Mouse (Mus musculus): ENCODE measurements around the gene Tsen54. TPM values are rescaled to one million over a fixed set of nuclear protein-coding genes. Genes with fewer than 3 reads are reported as not detected.
"Not testable (repeated sequence)": the region's sequence is repeated elsewhere in the genome, so short reads cannot be mapped to it uniquely, and the experiment has no call there.

Gene Tsen54
- polyA plus RNA-seq, 2 experiments, result 9.7 to 12.9 TPM

DNA sequence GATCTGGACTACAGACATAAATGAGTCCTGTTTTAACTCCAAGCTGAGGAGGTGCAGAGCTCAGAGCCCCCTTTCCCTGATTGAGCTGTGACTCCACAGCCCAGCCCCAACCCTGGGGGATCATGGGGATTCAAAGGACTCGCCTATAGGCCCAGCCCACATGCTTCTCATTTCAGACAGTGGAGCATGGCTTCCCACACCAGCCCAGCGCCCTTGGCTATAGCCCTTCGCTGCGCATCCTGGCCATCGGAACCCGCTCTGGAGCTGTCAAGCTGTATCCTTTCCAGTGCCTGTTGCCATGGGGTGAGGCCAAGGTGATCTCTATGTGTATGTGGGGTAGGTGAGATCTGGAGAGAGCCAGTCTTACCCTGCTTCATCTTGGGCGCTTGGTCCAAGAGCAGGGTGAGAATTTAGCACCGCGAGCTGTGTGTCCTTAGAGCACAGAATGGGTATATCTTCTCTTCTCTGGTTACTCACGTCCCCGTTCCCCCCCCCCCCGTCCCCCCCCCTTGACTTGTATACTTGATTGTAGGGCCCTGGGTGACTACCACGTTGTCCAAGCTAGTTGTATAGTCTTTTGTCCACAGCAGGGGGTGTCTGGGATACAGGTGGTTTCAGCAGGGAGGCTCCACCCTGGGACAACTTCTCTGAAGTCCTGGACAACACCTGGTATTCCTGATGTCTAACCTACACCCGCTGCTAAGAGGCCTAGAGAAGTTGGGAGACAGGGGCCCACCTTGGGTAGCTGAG lies 28.8 kb downstream of the Tsen54 start:
- WGBS (ENCODE audit: insufficient replicate concordance), result 67% methylated on average over 14 of the region's 14 CpGs
- H3K4me1 ChIP-seq (replicated peaks; ENCODE audit: control insufficient read depth in 2 of 2, insufficient read depth in 2 of 2, low read length in 1 of 2), result peaks cover 26 to 41% of the 10 kb centered on the region in 2 experiments
- TF ChIP-seq EP300 (IDR thresholded peaks at IDR 0.05; ENCODE audit: low read depth), result no peak
- TF ChIP-seq CTCF (IDR thresholded peaks at IDR 0.05; ENCODE audit: low read depth), result no peak
- H3K4me2 ChIP-seq (ENCODE audit: low read depth), result no peak overlapping the region
- H3K9ac ChIP-seq (replicated peaks), result no peak overlapping the region; the same call in 1 of the 2 replicates
- H3K9me3 ChIP-seq (ENCODE audit: control insufficient read depth, low read length), result no peaks in the 10 kb centered on the region; the same call in 1 of the 2 replicates
- H3K27me3 ChIP-seq (ENCODE audit: control insufficient read depth, insufficient read depth, low read length), result no peaks in the 10 kb centered on the region
- H3K27ac ChIP-seq, result no peak overlapping the region
- peaks cover 5% of the 10 kb centered on the region for H3K36me3 ChIP-seq (replicated peaks; ENCODE audit: control insufficient read depth, insufficient read depth, low read depth)
- H3K4me3 ChIP-seq (ENCODE audit: insufficient read depth in 1 of 2, low read depth in 2 of 2, low read length in 2 of 2), result no peak overlapping the region
- DNase-seq (ENCODE audit: low read depth in 3 of 3, low spot score in 3 of 3), result no peak
- ATAC-seq (ENCODE audit: insufficient read depth), result no peak

GRCm38 (mm10) chr11:115843891-115844239 lies 29.3 kb downstream of the Tsen54 start:
- ATAC-seq (ENCODE audit: insufficient read depth) (no peak), DNase-seq (ENCODE audit: low read depth in 3 of 3, low spot score in 3 of 3) (no peak)
- 83% methylated on average over 5 of the region's 5 CpGs for WGBS (ENCODE audit: insufficient replicate concordance)
- Histone ChIP-seq H3K36me3 (replicated peaks; ENCODE audit: control insufficient read depth, insufficient read depth, low read depth) (peaks cover 5% of the 10 kb centered on the region), H3K4me2 (ENCODE audit: low read depth) (no peak overlapping the region), H3K4me1 (replicated peaks; ENCODE audit: control insufficient read depth in 2 of 2, insufficient read depth in 2 of 2, low read length in 1 of 2) (peaks cover 22 to 36% of the 10 kb centered on the region in 2 experiments), H3K27me3 (ENCODE audit: control insufficient read depth, insufficient read depth, low read length) (no peaks in the 10 kb centered on the region), H3K9me3 (ENCODE audit: control insufficient read depth, low read length) (no peaks in the 10 kb centered on the region; the same call in 1 of the 2 replicates), H3K27ac (no peak overlapping the region), H3K4me3 (ENCODE audit: insufficient read depth in 1 of 2, low read depth in 2 of 2, low read length in 2 of 2) (no peak overlapping the region), H3K9ac (replicated peaks) (no peak overlapping the region)
- no peak for TF ChIP-seq CTCF (IDR thresholded peaks at IDR 0.05; ENCODE audit: low read depth)
- no peak for TF ChIP-seq EP300 (IDR thresholded peaks at IDR 0.05; ENCODE audit: low read depth)

DNA sequence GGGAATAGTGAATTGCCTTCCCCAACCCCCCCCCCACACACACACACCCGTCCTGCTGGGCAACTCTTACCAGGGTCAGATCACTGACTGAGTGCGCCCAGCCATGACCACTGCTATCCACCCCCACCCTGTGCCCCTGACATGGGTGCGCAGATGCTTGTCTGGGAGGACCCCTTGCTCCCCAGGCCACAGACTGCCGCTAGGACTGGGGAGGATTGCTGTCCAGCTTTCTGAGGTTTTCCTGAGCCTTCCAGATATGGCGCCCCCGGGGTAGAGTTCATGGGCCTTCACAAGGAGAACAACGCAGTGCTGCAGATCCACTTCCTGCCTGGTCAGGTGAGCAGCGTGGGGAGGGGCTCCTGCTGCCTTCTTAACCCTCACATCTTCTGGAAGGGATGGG lies 29.7 kb downstream of the Tsen54 start:
- H3K9ac ChIP-seq (replicated peaks), result no peak overlapping the region
- no peak overlapping the region for H3K27ac ChIP-seq
- H3K4me2 ChIP-seq (ENCODE audit: low read depth), result no peak overlapping the region
- DNase-seq (ENCODE audit: low read depth in 3 of 3, low spot score in 3 of 3) (no peak), ATAC-seq (ENCODE audit: insufficient read depth) (no peak)
- H3K4me1 ChIP-seq (replicated peaks; ENCODE audit: control insufficient read depth in 2 of 2, insufficient read depth in 2 of 2, low read length in 1 of 2), result peaks cover 20 to 32% of the 10 kb centered on the region in 2 experiments
- no peaks in the 10 kb centered on the region for H3K27me3 ChIP-seq (ENCODE audit: control insufficient read depth, insufficient read depth, low read length)
- no peaks in the 10 kb centered on the region; the same call in 1 of the 2 replicates for H3K9me3 ChIP-seq (ENCODE audit: control insufficient read depth, low read length)
- 69% methylated on average over 8 of the region's 8 CpGs for WGBS (ENCODE audit: insufficient replicate concordance)
- TF ChIP-seq EP300 (IDR thresholded peaks at IDR 0.05; ENCODE audit: low read depth) (no peak), CTCF (IDR thresholded peaks at IDR 0.05; ENCODE audit: low read depth) (no peak)
- no peak overlapping the region for H3K4me3 ChIP-seq (ENCODE audit: insufficient read depth in 1 of 2, low read depth in 2 of 2, low read length in 2 of 2)
- peaks cover 5% of the 10 kb centered on the region for H3K36me3 ChIP-seq (replicated peaks; ENCODE audit: control insufficient read depth, insufficient read depth, low read depth)

DNA sequence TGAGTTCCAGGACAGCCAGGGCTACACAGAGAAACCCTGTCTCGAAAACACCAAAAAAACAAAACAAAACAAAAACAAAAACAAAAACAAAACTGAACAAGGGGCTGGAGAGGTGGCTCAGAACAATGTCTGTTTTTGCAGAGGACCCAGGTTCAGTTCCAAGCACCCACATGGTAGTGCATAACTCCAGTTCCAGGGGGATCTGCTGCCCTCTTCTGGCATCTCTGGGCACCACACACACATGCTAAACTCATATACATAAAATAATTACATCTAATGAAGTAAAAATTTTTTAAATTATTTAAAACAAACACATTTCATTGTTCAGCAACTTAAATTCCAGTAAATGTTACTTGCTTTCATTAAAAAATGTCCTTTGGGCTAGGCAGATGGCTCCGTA lies 31.3 kb downstream of the Tsen54 start:
- Histone ChIP-seq H3K4me3 (ENCODE audit: insufficient read depth in 1 of 2, low read depth in 2 of 2, low read length in 2 of 2) (no peak overlapping the region), H3K9me3 (ENCODE audit: control insufficient read depth, low read length) (no peaks in the 10 kb centered on the region; the same call in 1 of the 2 replicates), H3K27ac (no peak overlapping the region), H3K27me3 (ENCODE audit: control insufficient read depth, insufficient read depth, low read length) (no peaks in the 10 kb centered on the region), H3K4me1 (replicated peaks; ENCODE audit: control insufficient read depth in 2 of 2, insufficient read depth in 2 of 2, low read length in 1 of 2) (peaks cover 20 to 22% of the 10 kb centered on the region in 2 experiments), H3K36me3 (replicated peaks; ENCODE audit: control insufficient read depth, insufficient read depth, low read depth) (peaks cover 5% of the 10 kb centered on the region), H3K9ac (replicated peaks) (no peak overlapping the region), H3K4me2 (ENCODE audit: low read depth) (no peak overlapping the region)
- 92% methylated on average over 2 of the region's 2 CpGs for WGBS (ENCODE audit: insufficient replicate concordance)
- no peak for DNase-seq (ENCODE audit: low read depth in 3 of 3, low spot score in 3 of 3)
- TF ChIP-seq EP300 (IDR thresholded peaks at IDR 0.05; ENCODE audit: low read depth) (no peak), CTCF (IDR thresholded peaks at IDR 0.05; ENCODE audit: low read depth) (peak; percentile 39; the same call in 1 of the 2 replicates)
- no peak for ATAC-seq (ENCODE audit: insufficient read depth)

DNA sequence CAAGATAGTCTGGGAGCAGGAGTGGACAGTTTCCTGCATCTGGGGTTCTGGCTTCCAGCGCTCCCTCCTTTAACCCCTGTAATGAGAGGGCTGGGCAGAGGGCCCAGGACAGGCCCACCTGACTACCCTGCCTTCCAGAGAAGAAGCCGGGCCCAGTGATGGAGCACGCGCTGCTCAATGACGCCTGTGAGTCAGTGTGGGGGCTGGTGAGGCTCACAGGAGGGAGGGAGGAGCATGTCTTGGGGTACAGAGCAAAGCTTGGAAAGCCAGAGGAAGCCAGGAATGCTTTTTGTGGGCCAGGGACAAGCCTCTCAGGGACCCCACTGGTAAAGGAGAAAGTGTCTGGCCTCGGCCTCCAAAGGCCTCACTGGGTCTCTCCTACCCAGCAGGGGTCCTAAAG lies 40.1 kb downstream of the Tsen54 start:
- TF ChIP-seq CTCF (IDR thresholded peaks at IDR 0.05; ENCODE audit: low read depth), result no peak
- TF ChIP-seq EP300 (IDR thresholded peaks at IDR 0.05; ENCODE audit: low read depth), result no peak
- no peaks in the 10 kb centered on the region for H3K4me1 ChIP-seq (replicated peaks; ENCODE audit: control insufficient read depth in 2 of 2, insufficient read depth in 2 of 2, low read length in 1 of 2)
- H3K27me3 ChIP-seq (ENCODE audit: control insufficient read depth, insufficient read depth, low read length), result peaks cover 26% of the 10 kb centered on the region
- no peak overlapping the region for H3K9ac ChIP-seq (replicated peaks)
- WGBS (ENCODE audit: insufficient replicate concordance), result 82% methylated on average over 6 of the region's 6 CpGs
- no peak for DNase-seq (ENCODE audit: low read depth in 3 of 3, low spot score in 3 of 3)
- H3K36me3 ChIP-seq (replicated peaks; ENCODE audit: control insufficient read depth, insufficient read depth, low read depth), result no peaks in the 10 kb centered on the region; the same call in 1 of the 2 replicates
- H3K27ac ChIP-seq, result no peak overlapping the region
- H3K4me2 ChIP-seq (ENCODE audit: low read depth), result no peak overlapping the region
- ATAC-seq (ENCODE audit: insufficient read depth), result no peak
- no peak overlapping the region for H3K4me3 ChIP-seq (ENCODE audit: insufficient read depth in 1 of 2, low read depth in 2 of 2, low read length in 2 of 2)
- no peaks in the 10 kb centered on the region for H3K9me3 ChIP-seq (ENCODE audit: control insufficient read depth, low read length)

- not testable (repeated sequence) for H3K36me3 ChIP-seq (replicated peaks; ENCODE audit: control insufficient read depth, insufficient read depth, low read depth); H3K4me2 ChIP-seq (ENCODE audit: low read depth); H3K4me3 ChIP-seq (ENCODE audit: insufficient read depth in 1 of 2, low read depth in 2 of 2, low read length in 2 of 2); H3K4me1 ChIP-seq (replicated peaks; ENCODE audit: control insufficient read depth in 2 of 2, insufficient read depth in 2 of 2, low read length in 1 of 2); H3K9me3 ChIP-seq (ENCODE audit: control insufficient read depth, low read length); DNase-seq (ENCODE audit: low read depth in 3 of 3, low spot score in 3 of 3); H3K27ac ChIP-seq; ATAC-seq (ENCODE audit: insufficient read depth); H3K9ac ChIP-seq (replicated peaks)
- 75% methylated on average over 4 of the region's 4 CpGs for WGBS (ENCODE audit: insufficient replicate concordance)
- H3K27me3 ChIP-seq (ENCODE audit: control insufficient read depth, insufficient read depth, low read length), result peaks cover 45% of the 10 kb centered on the region
Measured at GRCm38 (mm10) chr11:115857146-115857545, 42.6 kb downstream of the Tsen54 start.
